Mouse (Mus musculus) c-Kit-negative CD71-positive TER-119-positive erythroid progenitor cells, embryonic 14.5 days (primary cell): ENCODE results near the gene Dstn.

ENCODE experiments used
- DNase-seq: peaks from one replicate; pipeline ENCODE4 v3.0.0-alpha.2; 2013; ENCODE audit warnings: low read depth, low spot score

Gene Dstn

GRCm38 (mm10) chr2:143914760-143915599 is at the start of gene Dstn:
TSS of gene Dstn (plus strand) at chr2:143915320.
- DNase-seq, result peak; percentile 88

GRCm38 (mm10) chr2:143867326-143867725 is 47.8 kb upstream of the Dstn start:
- peak; percentile 4 for DNase-seq

GRCm38 (mm10) chr2:143870936-143871688 is 44.0 kb upstream of the Dstn start:
- DNase-seq, result peak; percentile 24

DNA sequence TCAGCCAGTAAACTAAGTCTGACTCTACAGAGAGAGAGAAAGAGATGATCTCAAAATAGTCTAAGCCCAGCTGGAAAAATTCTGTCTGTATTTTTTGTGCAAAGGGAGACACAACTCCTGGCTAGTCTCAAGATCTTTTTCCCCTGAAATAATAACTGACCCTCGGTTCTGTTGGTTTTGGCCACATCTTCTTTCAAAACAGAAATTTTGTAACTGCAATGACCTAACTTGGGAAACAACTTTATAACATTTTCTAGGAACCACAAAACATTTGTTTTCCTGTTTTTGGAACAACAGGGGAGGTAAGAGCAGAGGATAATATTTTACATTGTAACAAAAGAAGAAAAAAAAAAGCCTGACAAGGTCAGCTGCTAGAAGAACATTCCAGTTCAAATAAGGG is 39.1 kb upstream of the Dstn start:
- no peak for DNase-seq

DNA sequence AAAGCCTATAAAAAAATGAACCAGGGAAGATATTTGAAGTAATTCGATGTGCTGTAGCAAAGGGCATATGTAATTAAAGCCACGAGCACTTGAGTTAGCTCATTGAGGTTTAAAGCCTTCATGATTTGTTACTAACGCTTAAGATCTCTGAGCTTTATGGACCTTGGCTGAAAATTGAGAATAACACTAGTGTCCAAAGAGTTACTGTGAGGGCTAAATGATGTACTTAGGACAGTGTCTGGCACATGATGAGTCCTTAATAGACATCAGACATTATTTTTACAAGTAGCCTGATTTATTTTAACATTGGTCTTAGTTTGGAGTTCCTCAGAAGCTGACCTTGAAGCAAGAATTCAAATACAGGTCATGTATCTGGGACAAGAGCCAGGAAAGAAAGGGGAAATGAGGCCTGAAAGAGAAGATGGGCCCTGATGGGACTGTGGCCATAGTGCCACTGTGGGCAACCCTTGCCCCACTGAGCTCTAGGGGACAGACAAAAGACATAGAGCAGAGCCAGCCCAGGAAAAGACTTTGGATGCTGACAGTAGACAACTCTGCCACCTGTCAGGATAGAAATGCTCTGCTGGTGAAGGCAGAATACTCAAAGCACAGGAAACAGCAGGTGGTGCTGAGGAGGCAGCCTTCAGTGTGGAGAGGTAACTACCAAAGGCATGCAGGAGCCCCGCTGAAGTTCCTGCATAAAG is 38.0 kb upstream of the Dstn start:
- no peak for DNase-seq

DNA sequence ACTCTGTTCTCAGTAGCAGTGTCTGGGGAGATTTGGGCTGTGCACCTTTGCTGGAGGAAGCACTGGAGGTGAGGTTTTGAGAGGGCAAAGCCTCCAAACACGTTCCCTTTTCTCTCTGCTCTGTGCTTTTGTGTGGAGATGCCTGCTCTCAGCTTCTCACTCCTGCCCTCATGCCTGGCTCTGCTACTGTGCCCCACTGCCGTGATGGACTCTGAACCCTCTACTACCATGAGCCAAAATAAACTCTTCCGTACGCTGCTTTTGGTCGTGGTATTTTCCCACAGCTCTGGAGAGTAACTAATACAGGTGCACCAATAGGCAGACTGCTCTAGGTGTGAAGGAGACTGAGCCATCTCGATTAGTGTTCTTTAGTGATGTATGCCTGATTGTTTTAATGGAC is 35.8 kb upstream of the Dstn start:
- no peak for DNase-seq

DNA sequence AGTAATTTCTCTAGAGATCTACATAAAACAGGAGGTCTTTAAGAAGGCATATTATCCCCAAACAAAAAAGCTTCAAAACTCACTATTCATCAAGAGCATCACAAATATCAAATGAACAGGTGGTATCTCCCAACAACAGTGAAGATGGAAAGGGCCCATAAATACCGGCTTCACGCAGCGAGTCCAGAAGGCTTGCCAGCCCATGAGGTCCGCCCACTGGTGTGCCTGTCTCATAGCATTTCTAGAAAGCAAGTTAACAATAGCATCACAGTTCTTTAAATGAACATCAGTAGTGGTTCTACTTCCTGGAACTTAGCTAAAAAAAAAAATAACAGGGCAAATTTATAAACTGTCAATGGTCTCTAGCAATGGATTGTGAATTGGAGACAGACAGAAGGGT is 33.1 kb upstream of the Dstn start:
- no peak for DNase-seq

DNA sequence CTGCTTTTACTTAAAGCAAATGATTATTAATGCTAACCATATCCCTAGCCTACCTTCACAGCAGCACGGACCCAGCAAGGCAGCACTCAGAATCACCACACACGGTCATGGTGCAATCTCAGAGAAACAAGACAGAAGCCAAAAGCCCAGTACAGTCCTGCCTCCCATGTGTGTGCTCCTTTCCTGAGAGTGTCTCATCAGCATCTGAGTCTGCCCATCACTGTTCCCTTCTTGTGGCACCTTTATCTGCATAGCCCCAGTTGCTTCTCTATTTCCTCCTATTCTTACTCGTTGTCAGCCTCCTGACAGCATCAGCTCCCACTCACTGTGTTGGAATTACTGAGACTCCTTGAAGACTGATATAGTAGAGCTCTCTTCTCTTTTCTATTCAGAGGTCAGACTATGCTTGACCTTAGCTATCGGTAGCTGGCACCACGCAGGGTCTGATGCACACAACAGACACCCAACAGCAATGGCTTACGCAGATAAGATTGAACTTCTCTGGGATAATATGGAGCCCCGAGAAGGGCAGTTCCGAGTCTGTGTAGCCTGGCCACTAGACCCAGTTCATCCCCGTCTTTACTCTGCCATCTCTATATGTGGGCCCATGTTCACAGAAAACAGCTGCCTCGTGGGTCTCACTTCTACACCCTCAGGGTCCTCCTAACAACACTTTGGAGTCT is 32.4 kb upstream of the Dstn start:
- no peak for DNase-seq

DNA sequence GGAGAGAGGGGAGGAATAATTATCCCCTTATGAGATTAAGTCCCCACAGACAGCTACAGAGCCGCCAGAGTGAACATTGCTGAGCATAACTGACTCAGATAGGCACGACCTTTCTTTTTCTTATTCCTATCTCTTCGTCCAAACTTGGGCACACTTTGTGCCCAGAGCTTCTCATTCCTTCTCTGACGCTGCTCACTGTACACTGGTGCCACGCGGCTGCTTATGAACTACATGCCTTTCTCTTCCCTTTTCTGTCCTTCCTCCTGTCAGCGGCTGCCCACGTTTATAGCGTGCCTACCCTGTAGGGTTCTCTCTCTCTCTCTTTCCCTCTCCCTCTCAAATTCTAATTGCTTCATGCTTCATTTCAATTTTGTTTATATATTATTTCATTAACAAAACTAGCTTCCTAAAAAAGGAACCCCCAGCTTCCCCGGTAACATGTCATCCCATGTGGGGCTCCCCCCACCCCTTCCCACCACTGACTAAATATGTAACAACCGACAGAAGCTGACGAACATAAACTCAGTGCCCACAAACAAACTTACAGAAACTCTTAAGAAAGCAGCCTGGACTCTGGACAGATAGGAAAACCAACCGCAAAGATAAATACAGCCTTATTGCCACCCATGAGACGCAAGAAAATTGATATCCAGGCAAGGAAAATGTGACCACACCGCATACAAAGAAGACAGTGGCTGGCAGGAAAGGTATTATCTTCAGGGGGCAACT is 25.8 kb upstream of the Dstn start:
- DNase-seq, result no peak

GRCm38 (mm10) chr2:143889860-143890433 is 25.2 kb upstream of the Dstn start:
- DNase-seq, result no peak

- no peak for DNase-seq
Observed at GRCm38 (mm10) chr2:143891302-143892048, 23.6 kb upstream of the Dstn start.

DNA sequence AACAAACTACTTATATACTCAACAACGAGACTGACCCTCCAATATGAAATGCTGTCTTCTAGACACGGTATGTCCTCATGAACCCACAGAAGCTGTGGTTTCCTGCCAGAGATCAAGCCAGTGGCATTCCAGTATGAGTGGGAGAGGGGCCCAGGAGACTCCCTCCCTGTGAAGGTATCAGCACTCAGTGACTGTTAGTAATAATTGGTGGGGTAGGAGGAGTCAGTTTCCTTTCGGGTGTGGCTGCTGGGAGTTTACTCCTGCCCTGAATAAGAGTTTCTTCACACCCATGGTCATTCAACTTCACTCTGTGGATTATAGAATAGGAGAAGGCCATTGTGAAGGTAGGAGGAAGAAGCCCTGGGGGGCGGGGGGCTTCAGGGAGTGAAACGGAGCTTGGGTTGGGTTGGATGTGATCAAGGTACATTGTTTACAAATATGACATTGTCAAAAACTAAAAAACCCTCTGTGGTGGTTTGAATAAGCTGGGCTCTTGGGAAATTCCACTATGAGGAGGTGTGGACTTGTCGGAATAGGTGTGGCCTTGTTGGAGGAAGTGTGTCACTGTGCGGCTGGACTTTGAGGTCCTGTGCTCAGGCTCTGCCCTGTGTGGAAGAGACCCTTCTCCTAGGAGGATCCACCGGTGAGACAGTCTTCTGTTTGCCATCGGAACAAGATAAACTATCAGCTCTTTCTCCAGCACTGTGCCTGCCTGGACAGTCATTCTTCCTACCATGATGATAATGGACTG is 15.5 kb upstream of the Dstn start:
- DNase-seq, result no peak

GRCm38 (mm10) chr2:143900821-143901351 is 14.2 kb upstream of the Dstn start:
- no peak for DNase-seq

DNA sequence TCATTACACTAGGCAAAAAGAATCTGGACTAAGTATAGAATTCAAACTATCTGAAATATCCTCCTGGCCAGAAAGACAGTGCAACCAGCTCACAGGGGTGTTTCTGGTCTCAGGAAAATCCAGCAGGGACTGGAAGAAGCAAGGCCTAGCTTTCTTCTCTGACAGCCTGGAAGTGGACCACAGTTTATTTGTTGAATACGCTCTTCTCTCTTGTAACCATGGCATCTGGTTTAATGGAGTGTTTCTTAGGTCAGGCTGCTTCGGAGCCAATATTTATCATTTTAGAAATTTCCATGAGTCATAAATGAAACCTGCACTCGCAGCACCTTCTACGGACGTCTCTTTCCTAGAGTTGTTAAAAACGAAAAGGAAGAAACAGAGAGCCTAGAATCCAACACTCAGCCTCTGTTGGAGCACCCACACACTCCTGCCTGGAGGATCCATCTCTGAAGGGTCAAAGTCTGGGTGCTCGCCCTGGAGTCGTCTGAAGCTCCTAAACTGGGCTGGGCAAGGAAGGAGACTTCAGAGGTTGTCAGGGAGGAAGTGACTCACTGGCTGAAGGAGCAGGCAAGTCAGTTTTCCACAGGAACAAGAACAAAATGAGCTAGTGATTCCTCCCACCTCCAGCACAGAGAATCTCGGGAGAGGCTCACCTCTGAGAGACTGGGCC is 11.6 kb upstream of the Dstn start:
- DNase-seq, result no peak

DNA sequence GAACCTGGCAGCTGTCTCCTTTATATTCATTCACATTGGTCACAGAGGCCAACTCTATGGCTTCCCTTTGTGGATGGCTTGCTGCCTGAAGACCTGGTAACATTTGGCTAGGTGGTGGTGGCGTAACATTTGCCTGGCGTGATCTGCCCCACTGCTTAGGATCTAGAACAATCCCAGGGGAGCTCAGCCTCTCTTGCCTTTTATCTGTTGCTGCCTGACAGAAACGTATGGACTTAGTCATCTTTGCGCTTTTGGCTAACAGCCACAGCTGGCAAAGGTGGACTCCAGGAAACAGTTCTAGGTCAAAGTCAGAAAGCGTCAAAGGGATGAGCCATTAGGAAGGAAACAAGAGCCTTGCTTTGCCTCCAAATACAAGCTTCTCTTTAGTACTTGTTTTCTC is 10.2 kb upstream of the Dstn start:
- DNase-seq, result no peak

DNA sequence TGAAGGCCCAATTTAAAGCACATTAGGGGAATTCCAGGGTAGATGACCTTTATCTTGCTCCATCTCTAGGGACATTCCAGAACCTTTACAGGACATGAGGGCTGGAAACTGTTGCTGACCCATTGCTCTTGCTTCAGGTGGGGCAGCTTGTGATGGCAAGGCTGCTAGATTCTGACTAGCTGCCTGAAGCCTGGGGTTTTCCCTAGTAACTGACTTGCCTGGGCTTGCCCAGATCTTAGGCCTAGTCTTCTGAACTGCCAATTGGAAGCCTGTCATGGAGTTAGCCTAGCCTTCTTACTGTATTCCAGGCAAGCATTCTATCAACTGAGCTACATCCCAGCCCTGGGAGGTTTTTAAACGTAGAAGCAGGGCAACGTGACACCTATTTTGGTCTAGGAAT is 5.9 kb upstream of the Dstn start:
- DNase-seq, result no peak

- DNase-seq, result peak; percentile 24
Observed at GRCm38 (mm10) chr2:143912199-143912598, 2.9 kb upstream of the Dstn start.

- DNase-seq, result no peak
Observed at GRCm38 (mm10) chr2:143914221-143914620, 899 bp upstream of the Dstn start.
